Mouse (Mus musculus): ENCODE measurements at regions not wholly inside any gene's neighbourhood (a gene's known extent, or its start where the extent isn't known, plus 50 kb on each side); places are given as distances from the start of the nearest gene placed in this dataset.

GRCm38 (mm10) chr10:91387255-91387654 lies 206.1 kb upstream of the Tmpo start:
- Histone ChIP-seq H3K9me3 (replicated peaks; ENCODE audit: insufficient read depth, low read length) (no peaks in the 10 kb centered on the region), H3K36me3 (ENCODE audit: control insufficient read depth in 1 of 2, insufficient read depth in 2 of 2, low read length in 2 of 2) (no peaks in the 10 kb centered on the region), H3K4me3 (ENCODE audit: control insufficient read depth in 1 of 2, insufficient read depth in 1 of 2, low read depth in 2 of 2, low read length in 2 of 2) (no peak overlapping the region), H3K4me1 (ENCODE audit: control insufficient read depth in 1 of 2, insufficient read depth in 2 of 2, low read length in 2 of 2) (no peaks in the 10 kb centered on the region), H3K9ac (ENCODE audit: control insufficient read depth, low read depth, low read length, poor library complexity, severe bottlenecking) (no peak overlapping the region), H3K27me3 (ENCODE audit: control insufficient read depth in 1 of 2, insufficient read depth in 2 of 2, low read length in 2 of 2) (no peaks in the 10 kb centered on the region), H3K27ac (ENCODE audit: control insufficient read depth, low read depth, low read length) (no peak overlapping the region), H3K79me2 (ENCODE audit: control insufficient read depth, insufficient read depth, low read length, poor library complexity) (no peaks in the 10 kb centered on the region)
- no peak for DNase-seq (ENCODE audit: low read depth, low spot score)
- TF ChIP-seq CHD1 (IDR thresholded peaks at IDR 0.05; ENCODE audit: low read depth, low read length) (no peak), MAZ (IDR thresholded peaks at IDR 0.05; ENCODE audit: low read depth, low read length) (no peak), NELFE (IDR thresholded peaks at IDR 0.05; ENCODE audit: low read depth, low read length) (no peak), JUND (IDR thresholded peaks at IDR 0.05; ENCODE audit: low read depth, low read length) (no peak), SMC3 (IDR thresholded peaks at IDR 0.05; ENCODE audit: low read depth, low read length) (no peak), MEF2A (IDR thresholded peaks at IDR 0.05; ENCODE audit: extremely low read depth, insufficient replicate concordance, low read depth, low read length, poor library complexity, severe bottlenecking) (no peak), KAT2A (conservative IDR thresholded peaks at IDR 0.05; ENCODE audit: low read depth, low read length) (no peak), USF1 (IDR thresholded peaks at IDR 0.05; ENCODE audit: low read depth, low read length) (no peak), EP300 (IDR thresholded peaks at IDR 0.05; ENCODE audit: low read depth in 1 of 2, low read length in 2 of 2) (no peak)

- no peak overlapping the region for H3K4me3 ChIP-seq (ENCODE audit: control insufficient read depth in 1 of 2, insufficient read depth in 1 of 2, low read depth in 2 of 2, low read length in 2 of 2)
- no peak overlapping the region for H3K27ac ChIP-seq (ENCODE audit: control insufficient read depth, low read depth, low read length)
- no peaks in the 10 kb centered on the region for H3K36me3 ChIP-seq (ENCODE audit: control insufficient read depth in 1 of 2, insufficient read depth in 2 of 2, low read length in 2 of 2)
- TF ChIP-seq ZMIZ1 (IDR thresholded peaks at IDR 0.05; ENCODE audit: low read depth, low read length): no peak
- no peak for TF ChIP-seq ELF1 (IDR thresholded peaks at IDR 0.05; ENCODE audit: low read depth, low read length)
- no peak for TF ChIP-seq GABPA (IDR thresholded peaks at IDR 0.05; ENCODE audit: low read depth, low read length)
- TF ChIP-seq UBTF (IDR thresholded peaks at IDR 0.05; ENCODE audit: borderline replicate concordance, insufficient read depth, low read depth, low read length): no peak
- TF ChIP-seq POLR2A (IDR thresholded peaks at IDR 0.05; ENCODE audit: control insufficient read depth in 1 of 2, insufficient read depth in 1 of 2, low read depth in 1 of 2, low read length in 2 of 2, poor library complexity in 1 of 2): no peak
- no peak for TF ChIP-seq SMC3 (IDR thresholded peaks at IDR 0.05; ENCODE audit: low read depth, low read length)
- no peak for TF ChIP-seq POLR2AphosphoS5 (IDR thresholded peaks at IDR 0.05; ENCODE audit: borderline replicate concordance, low read depth, low read length)
- no peak for TF ChIP-seq ETS1 (IDR thresholded peaks at IDR 0.05; ENCODE audit: low read depth, low read length)
- no peak for TF ChIP-seq POLR2AphosphoS2 (IDR thresholded peaks at IDR 0.05; ENCODE audit: low read length)
- no peak for TF ChIP-seq EP300 (IDR thresholded peaks at IDR 0.05; ENCODE audit: low read depth in 1 of 2, low read length in 2 of 2)
- no peak for TF ChIP-seq ZC3H11A (IDR thresholded peaks at IDR 0.05; ENCODE audit: low read depth, low read length)
- H3K9me3 ChIP-seq (replicated peaks; ENCODE audit: insufficient read depth, low read length): no peaks in the 10 kb centered on the region
- H3K4me1 ChIP-seq (ENCODE audit: control insufficient read depth in 1 of 2, insufficient read depth in 2 of 2, low read length in 2 of 2): no peaks in the 10 kb centered on the region
- DNase-seq (ENCODE audit: low read depth, low spot score): peak; percentile 5
- no peaks in the 10 kb centered on the region for H3K27me3 ChIP-seq (ENCODE audit: control insufficient read depth in 1 of 2, insufficient read depth in 2 of 2, low read length in 2 of 2)
- H3K79me2 ChIP-seq (ENCODE audit: control insufficient read depth, insufficient read depth, low read length, poor library complexity): no peaks in the 10 kb centered on the region
- H3K9ac ChIP-seq (ENCODE audit: control insufficient read depth, low read depth, low read length, poor library complexity, severe bottlenecking): no peak overlapping the region
Measured at GRCm38 (mm10) chr10:91384372-91384771, 203.3 kb upstream of the Tmpo start.
